In the genomic region with DNA sequence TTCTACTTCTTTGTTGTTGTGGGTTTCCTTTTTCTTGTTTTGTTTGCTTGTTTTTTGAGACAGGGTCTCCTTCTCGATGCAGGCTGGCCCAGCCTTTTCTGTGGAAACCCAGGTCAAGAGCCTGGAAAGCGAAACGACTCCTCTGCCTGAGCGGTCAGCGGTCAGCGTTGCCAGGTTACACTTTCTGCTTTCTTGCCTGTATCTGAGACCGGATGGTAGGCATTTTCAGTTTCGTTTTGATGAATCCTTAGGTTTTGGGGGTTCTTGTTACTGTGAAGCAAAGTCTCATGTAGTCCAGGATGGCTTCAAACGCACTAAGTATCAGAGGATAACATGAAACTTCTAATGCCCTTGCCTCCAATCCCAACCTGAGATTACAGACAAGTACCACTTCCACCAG, we compare ENCODE assay signal across 23 mouse cellular contexts. TPM values are rescaled to one million over a fixed set of nuclear protein-coding genes. Genes with fewer than 3 reads are reported as not detected.
A peak's percentile ranks its signal among the peaks of the same experiment; 100 is the strongest.
DNase-seq lines count a peak whose midpoint lies in the region; ATAC-seq and TF ChIP-seq lines count a peak whose summit lies in the region.
"Had no signal": no experiment of that assay in that cellular context is flagged by ENCODE, and none has a peak within 500 bp of the region (broad histone marks: within the 10 kb centered on the region; RNA-seq: fewer than 3 reads in every experiment).

No protein-coding gene starts in this region.

- H3K27me3 ChIP-seq in liver, adult 2 months (ENCODE audit: control insufficient read depth, insufficient read depth, low read length) = no peaks in the 10 kb centered on the region
- H3K27me3 ChIP-seq in liver, embryonic 11.5 days (replicated peaks; ENCODE audit: control insufficient read depth, insufficient read depth, low read length) = peaks cover 7% of the 10 kb centered on the region; the same call in 1 of the 2 replicates
- H3K27me3 ChIP-seq: embryonic facial prominence, embryonic 13.5 days; hindbrain, embryonic 13.5 days; neural tube, embryonic 12.5 days had no signal

- no peak for DNase-seq in liver, adult 2 months (ENCODE audit: extremely low read depth, low read depth, low spot score)
- no peak for DNase-seq in liver, embryonic 11.5 days (ENCODE audit: low spot score)
- DNase-seq in cerebellum, postnatal 10 days = no peak
- no peak for DNase-seq in retina, postnatal 1 day
- no peak for DNase-seq in gastrocnemius, adult 2 months
- no peak for DNase-seq in urinary bladder, postnatal 4 days (ENCODE audit: low spot score in 2 of 2)
- DNase-seq: adrenal gland, postnatal 36 days; B cell, adult 2 months; cerebellum, postnatal 36 days; heart, adult 2 months; kidney, adult 11 months; kidney, postnatal 4 days; layer of hippocampus, postnatal 36 days; left cerebral cortex, postnatal 4 days; liver, embryonic 13.5 days; lung, postnatal 14 days; midbrain, embryonic 14.5 days; right cerebral cortex, postnatal 4 days had no signal

- H3K4me2 ChIP-seq in liver, embryonic 11.5 days = no peak overlapping the region
- H3K4me2 ChIP-seq: embryonic facial prominence, embryonic 13.5 days; hindbrain, embryonic 13.5 days; liver, embryonic 13.5 days; neural tube, embryonic 12.5 days had no signal

- H3K4me3 ChIP-seq in liver, adult 2 months (ENCODE audit: insufficient read depth, low read depth, low read length) = peak overlapping the region; percentile 41; the same call in 1 of the 2 replicates
- no peak overlapping the region for H3K4me3 ChIP-seq in liver, embryonic 11.5 days (ENCODE audit: low read depth, low read length)
- peak overlapping the region; percentile 3; the same call in 1 of the 2 replicates for H3K4me3 ChIP-seq in macrophage (ENCODE audit: inconsistent target)
- no peak overlapping the region for H3K4me3 ChIP-seq in gastrocnemius, adult 2 months
- H3K4me3 ChIP-seq: embryonic facial prominence, embryonic 13.5 days; heart, adult 2 months; hindbrain, embryonic 13.5 days; liver, embryonic 13.5 days; neural tube, embryonic 12.5 days had no signal

- H3K9ac ChIP-seq in liver, adult 2 months (ENCODE audit: low read depth, low read length) = no peak overlapping the region
- H3K9ac ChIP-seq in liver, embryonic 11.5 days (ENCODE audit: low read depth, low read length) = no peak overlapping the region
- H3K9ac ChIP-seq: embryonic facial prominence, embryonic 13.5 days; hindbrain, embryonic 13.5 days; liver, embryonic 13.5 days; neural tube, embryonic 12.5 days had no signal

- intact Hi-C loops in gastrocnemius, adult 2 months (cut with DNase I) = no loop called here

- H3K9me3 ChIP-seq in liver, embryonic 11.5 days (ENCODE audit: control insufficient read depth, low read length) = no peaks in the 10 kb centered on the region
- H3K9me3 ChIP-seq: embryonic facial prominence, embryonic 13.5 days; hindbrain, embryonic 13.5 days; liver, embryonic 13.5 days; neural tube, embryonic 12.5 days had no signal

- no peaks in the 10 kb centered on the region for H3K36me3 ChIP-seq in liver, adult 2 months (ENCODE audit: control insufficient read depth, insufficient read depth, low read length)
- no peaks in the 10 kb centered on the region for H3K36me3 ChIP-seq in liver, embryonic 11.5 days (ENCODE audit: control insufficient read depth, insufficient read depth, low read length)
- H3K36me3 ChIP-seq in macrophage (ENCODE audit: inconsistent target) = no peaks in the 10 kb centered on the region
- H3K36me3 ChIP-seq: embryonic facial prominence, embryonic 13.5 days; hindbrain, embryonic 13.5 days; liver, embryonic 13.5 days; neural tube, embryonic 12.5 days had no signal

- ATAC-seq in liver, embryonic 11.5 days (replicated peaks; ENCODE audit: low FRiP score) = no peak
- ATAC-seq in activated CD4-positive, CD25-positive, alpha-beta regulatory T cell, adult 4 months = peak; percentile 59

- 48% methylated on average over 9 of the region's 9 CpGs for WGBS in liver, adult 2 months
- 66% methylated on average over 9 of the region's 9 CpGs for WGBS in liver, embryonic 11.5 days
- WGBS in macrophage (ENCODE audit: missing documents) = 25% methylated on average over 9 of the region's 9 CpGs

- H3K4me1 ChIP-seq in liver, adult 2 months (ENCODE audit: control insufficient read depth, insufficient read depth, low read length) = no peaks in the 10 kb centered on the region
- no peaks in the 10 kb centered on the region for H3K4me1 ChIP-seq in liver, embryonic 11.5 days (replicated peaks; ENCODE audit: control insufficient read depth, insufficient read depth, low read length)
- H3K4me1 ChIP-seq: embryonic facial prominence, embryonic 13.5 days; liver, embryonic 13.5 days had no signal

- H3K79me2 ChIP-seq in liver, adult 2 months (ENCODE audit: control insufficient read depth, insufficient read depth, low read length) = no peaks in the 10 kb centered on the region
- H3K79me2 ChIP-seq in macrophage (ENCODE audit: inconsistent target) = no peaks in the 10 kb centered on the region

- TF ChIP-seq CTCF in liver, adult 2 months (IDR thresholded peaks at IDR 0.05; ENCODE audit: low read depth, low read length) = no peak
- no peak for TF ChIP-seq CTCF in gastrocnemius, adult 2 months (IDR thresholded peaks at IDR 0.05)

- no peak for TF ChIP-seq POLR2A in liver, adult 2 months (IDR thresholded peaks at IDR 0.05; ENCODE audit: extremely low read depth, insufficient read depth, low read length)

- no peak overlapping the region for H3K27ac ChIP-seq in liver, adult 2 months (replicated peaks; ENCODE audit: insufficient read depth, low read depth, low read length)
- H3K27ac ChIP-seq in liver, embryonic 11.5 days (ENCODE audit: low read depth, low read length) = no peak overlapping the region
- no peak overlapping the region for H3K27ac ChIP-seq in macrophage
- H3K27ac ChIP-seq in gastrocnemius, adult 2 months = no peak overlapping the region
- H3K27ac ChIP-seq: embryonic facial prominence, embryonic 13.5 days; heart, adult 2 months; hindbrain, embryonic 13.5 days; liver, embryonic 13.5 days; neural tube, embryonic 12.5 days had no signal

RNA-seq across cellular contexts. Expression of gene Rbbp6, which starts 59.6 kb away (rescaled TPM):
- total RNA-seq in liver, adult 2 months (2014; rRNA removed) = 18.6 and 21.6 TPM in 2 replicates
- 4.2 and 6.1 TPM in 2 replicates for polyA plus RNA-seq in liver, adult 2 months (2012; rRNA removed)
- polyA plus RNA-seq in liver, embryonic 11.5 days (2014; fragmentation: Nextera tagmentation; extraction: Ambion mirVana) = 25.4 and 32.2 TPM in 2 replicates
- polyA plus RNA-seq in activated CD4-positive, CD25-positive, alpha-beta regulatory T cell, adult 4 months (2017; shearing (Covaris generic)) = 10 to 100 TPM; 47.7 to 47.8 TPM
- 100 to 1,000 TPM; 101 to 296 (median 228) TPM for total RNA-seq in macrophage (2018; cell fraction: chromatin; rRNA removed)
- 10 to 100 TPM; 22.0 to 43.9 (median 35.1) TPM for total RNA-seq in macrophage (2018; cell fraction: cytosol; rRNA removed)
- 100 to 1,000 TPM in 25 of 26 experiments, 10 to 100 TPM in 1; 97.0 to 183 (median 126) TPM for total RNA-seq in macrophage (2018; cell fraction: nucleus; rRNA removed)
- 37.2 to 81.1 TPM (median 37.2 TPM) in 3 replicates for polyA plus RNA-seq in macrophage (2018)
- total RNA-seq in gastrocnemius, adult 2 months (2021) = 10 to 100 TPM; 25.7 to 30.5 TPM

Comparison
In these comparisons a context has a peak if more than half of its experiments do, and no peak if none do; other contexts are left out.
1. H3K4me3 ChIP-seq: peak in liver, adult 2 months (single experiment) and macrophage (single experiment); none in liver, embryonic 11.5 days (single experiment) and gastrocnemius, adult 2 months (single experiment).